Mouse (Mus musculus): ENCODE results near the gene Runx1. TPM values are rescaled to one million over a fixed set of nuclear protein-coding genes. Genes with fewer than 3 reads are reported as not detected.

The Runx1 gene
- polyA plus RNA-seq, 1 experiment, result not detected

DNA sequence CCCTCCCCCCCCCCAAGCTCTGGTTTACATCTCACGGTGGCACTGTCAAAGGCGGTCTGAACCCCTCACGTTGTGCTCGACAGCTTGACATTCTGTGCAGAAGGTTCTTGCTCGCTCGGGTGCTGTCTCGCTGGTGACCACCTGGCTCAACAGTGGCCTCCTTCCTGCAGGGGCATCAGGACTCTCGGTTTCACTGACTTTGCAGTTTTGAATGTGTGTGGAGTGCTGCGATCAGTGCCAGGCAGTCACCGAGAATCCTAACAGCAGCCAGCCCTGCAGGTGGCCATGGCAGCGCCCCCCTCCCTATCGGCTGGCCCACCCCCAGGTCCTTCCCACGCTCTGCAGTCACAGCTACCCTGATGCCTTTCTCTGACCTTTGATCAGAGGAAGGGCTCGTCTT is 4.5 kb upstream of the Runx1 start:
- TF ChIP-seq POLR2A (IDR thresholded peaks at IDR 0.05; ENCODE audit: insufficient read depth, low read depth, low read length) (no peak), CTCF (IDR thresholded peaks at IDR 0.05; ENCODE audit: insufficient read depth, low read depth, low read length) (no peak)
- Histone ChIP-seq H3K4me1 (ENCODE audit: control insufficient read depth, insufficient read depth, low read length) (peaks cover 5% of the 10 kb centered on the region; the same call in 1 of the 2 replicates), H3K4me3 (ENCODE audit: insufficient read depth, low read depth, low read length) (no peak overlapping the region), H3K27ac (ENCODE audit: insufficient read depth, low read depth, low read length) (no peak overlapping the region)
- WGBS, result 51% methylated on average over 14 of the region's 14 CpGs

DNA sequence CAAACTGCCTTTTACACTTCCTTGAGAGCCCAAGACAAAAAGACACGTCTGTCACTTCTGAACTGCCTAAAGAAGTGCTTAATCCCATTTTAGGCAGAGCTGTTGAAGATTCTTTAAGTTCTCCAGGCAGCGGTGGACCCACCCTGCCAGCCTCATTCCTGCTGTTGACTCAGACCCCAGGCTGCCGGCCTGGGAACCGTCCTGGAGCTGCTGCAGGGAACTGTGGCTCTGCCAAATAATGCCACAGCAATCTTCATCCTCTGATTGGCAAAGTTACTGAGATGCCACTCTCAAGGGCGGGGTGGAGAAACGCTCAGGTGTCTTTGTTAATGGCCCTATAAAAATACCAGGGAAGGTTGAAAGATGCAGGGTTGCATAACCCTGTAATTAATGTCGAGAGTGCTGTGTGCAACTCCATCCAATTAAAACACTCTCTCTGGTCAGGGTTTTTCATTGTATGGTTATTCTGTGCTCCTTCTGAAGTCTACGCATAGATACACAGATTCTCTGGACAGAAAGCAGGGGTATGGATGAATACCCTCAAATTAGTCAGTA is 2.4 kb upstream of the Runx1 start:
- H3K4me1 ChIP-seq (ENCODE audit: control insufficient read depth, insufficient read depth, low read length), result peaks cover 5% of the 10 kb centered on the region; the same call in 1 of the 2 replicates
- no peak overlapping the region for H3K4me3 ChIP-seq (ENCODE audit: insufficient read depth, low read depth, low read length)
- no peak overlapping the region for H3K27ac ChIP-seq (ENCODE audit: insufficient read depth, low read depth, low read length)
- no peak for TF ChIP-seq POLR2A (IDR thresholded peaks at IDR 0.05; ENCODE audit: insufficient read depth, low read depth, low read length)
- no peak for TF ChIP-seq CTCF (IDR thresholded peaks at IDR 0.05; ENCODE audit: insufficient read depth, low read depth, low read length)
- WGBS, result 65% methylated on average over 8 of the region's 8 CpGs

DNA sequence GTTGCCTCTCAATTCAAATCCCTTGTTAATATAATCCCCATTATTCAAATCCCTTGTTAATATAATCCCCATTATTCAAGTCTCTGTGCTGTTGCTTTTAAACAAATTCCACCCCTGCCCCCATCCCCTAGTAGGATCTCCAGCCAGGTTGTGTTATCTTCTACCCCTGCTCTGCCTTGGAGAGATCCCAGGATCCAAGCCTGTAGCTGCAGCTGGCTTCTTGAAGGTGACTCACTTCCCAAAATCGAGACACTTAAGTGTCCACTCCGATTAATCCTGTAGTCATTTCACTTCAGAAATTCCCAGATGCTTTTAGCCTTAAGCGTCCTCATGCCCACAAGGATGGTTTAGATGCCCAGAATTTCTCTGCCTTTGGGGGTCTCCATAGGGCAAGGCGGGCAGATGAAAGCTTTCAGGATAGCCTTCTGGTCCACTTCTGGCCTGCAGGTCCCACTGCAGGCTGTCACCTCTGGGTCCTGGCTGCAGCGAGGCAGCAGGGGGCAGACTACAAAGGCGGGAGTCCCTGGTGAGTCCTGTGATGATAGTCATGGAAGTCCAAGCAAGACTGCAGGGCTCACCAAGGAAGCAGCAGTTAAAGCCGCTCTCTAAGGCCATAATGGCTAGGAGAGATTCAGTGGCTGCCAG is 1.8 kb upstream of the Runx1 start:
- H3K27ac ChIP-seq (ENCODE audit: insufficient read depth, low read depth, low read length), result no peak overlapping the region
- no peak overlapping the region for H3K4me3 ChIP-seq (ENCODE audit: insufficient read depth, low read depth, low read length)
- peaks cover 5% of the 10 kb centered on the region; the same call in 1 of the 2 replicates for H3K4me1 ChIP-seq (ENCODE audit: control insufficient read depth, insufficient read depth, low read length)
- no peak for TF ChIP-seq CTCF (IDR thresholded peaks at IDR 0.05; ENCODE audit: insufficient read depth, low read depth, low read length)
- no peak for TF ChIP-seq POLR2A (IDR thresholded peaks at IDR 0.05; ENCODE audit: insufficient read depth, low read depth, low read length)
- WGBS, result 78% methylated on average over 7 of the region's 7 CpGs

DNA sequence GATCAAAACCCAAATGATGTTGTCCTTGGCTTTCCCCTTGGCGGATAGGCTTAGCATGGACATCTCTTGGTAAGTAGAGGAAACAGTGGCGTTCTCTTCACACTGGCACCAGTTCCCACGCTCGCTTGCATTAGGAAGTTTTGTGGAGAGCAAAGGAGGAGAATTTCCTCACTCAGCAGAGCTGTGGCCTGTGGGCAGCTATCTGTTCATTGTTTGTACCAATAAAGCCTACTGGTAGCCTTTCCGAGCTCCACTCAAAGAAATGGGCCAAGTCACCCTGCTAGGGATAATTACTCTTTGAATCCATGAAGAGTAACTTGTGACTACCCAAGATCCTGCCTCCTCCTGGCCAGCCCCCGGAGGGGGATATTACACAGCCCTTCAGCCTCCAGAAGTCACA is 734 bp upstream of the Runx1 start:
- 86% methylated on average over 6 of the region's 6 CpGs for WGBS
- TF ChIP-seq CTCF (IDR thresholded peaks at IDR 0.05; ENCODE audit: insufficient read depth, low read depth, low read length), result no peak
- no peak for TF ChIP-seq POLR2A (IDR thresholded peaks at IDR 0.05; ENCODE audit: insufficient read depth, low read depth, low read length)

DNA sequence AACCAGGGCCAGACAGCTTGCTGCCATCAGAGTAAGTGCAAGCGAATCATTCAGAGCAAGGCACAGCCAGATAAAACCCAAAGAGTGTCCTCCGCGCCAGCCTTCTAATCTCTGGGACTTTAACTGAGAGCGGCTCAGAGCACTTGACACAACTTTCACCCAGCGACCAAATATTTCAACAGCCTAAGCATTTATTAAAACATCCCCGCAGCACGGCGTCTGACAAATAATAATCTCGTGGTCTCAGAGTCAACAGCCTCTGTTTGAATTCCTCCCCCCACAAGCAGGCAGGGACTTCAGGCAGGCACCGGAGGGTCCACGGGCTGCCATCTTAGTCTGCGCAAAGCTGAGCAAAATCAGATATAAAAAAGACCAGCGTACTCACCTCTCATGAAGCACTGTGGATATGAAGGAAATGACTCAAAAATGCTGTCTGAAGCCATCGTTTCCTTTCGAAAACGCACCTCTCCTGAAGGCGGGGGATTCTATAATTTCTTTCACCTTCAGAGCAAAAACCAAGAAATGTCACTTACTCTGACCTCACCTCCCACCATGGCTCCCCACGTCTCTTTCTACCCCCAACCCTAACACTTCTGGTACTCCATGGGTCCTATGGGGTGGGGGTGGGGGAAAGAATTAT is 625 bp downstream of the Runx1 start:
- Histone ChIP-seq H3K4me1 (ENCODE audit: control insufficient read depth, insufficient read depth, low read length) (peaks cover under 1% of the 10 kb centered on the region; the same call in 1 of the 2 replicates), H3K27ac (ENCODE audit: insufficient read depth, low read depth, low read length) (no peak overlapping the region), H3K4me3 (ENCODE audit: insufficient read depth, low read depth, low read length) (peak overlapping the region; percentile 2; the same call in 1 of the 2 replicates)
- TF ChIP-seq CTCF (IDR thresholded peaks at IDR 0.05; ENCODE audit: insufficient read depth, low read depth, low read length), result no peak
- TF ChIP-seq POLR2A (IDR thresholded peaks at IDR 0.05; ENCODE audit: insufficient read depth, low read depth, low read length), result no peak
- WGBS, result 90% methylated on average over 18 of the region's 18 CpGs

More for the DNA sequence above, 734 bp upstream of the Runx1 start:
- Histone ChIP-seq H3K4me3 (ENCODE audit: insufficient read depth, low read depth, low read length) (no peak overlapping the region), H3K4me1 (ENCODE audit: control insufficient read depth, insufficient read depth, low read length) (peaks cover 5% of the 10 kb centered on the region; the same call in 1 of the 2 replicates), H3K27ac (ENCODE audit: insufficient read depth, low read depth, low read length) (no peak overlapping the region)

DNA sequence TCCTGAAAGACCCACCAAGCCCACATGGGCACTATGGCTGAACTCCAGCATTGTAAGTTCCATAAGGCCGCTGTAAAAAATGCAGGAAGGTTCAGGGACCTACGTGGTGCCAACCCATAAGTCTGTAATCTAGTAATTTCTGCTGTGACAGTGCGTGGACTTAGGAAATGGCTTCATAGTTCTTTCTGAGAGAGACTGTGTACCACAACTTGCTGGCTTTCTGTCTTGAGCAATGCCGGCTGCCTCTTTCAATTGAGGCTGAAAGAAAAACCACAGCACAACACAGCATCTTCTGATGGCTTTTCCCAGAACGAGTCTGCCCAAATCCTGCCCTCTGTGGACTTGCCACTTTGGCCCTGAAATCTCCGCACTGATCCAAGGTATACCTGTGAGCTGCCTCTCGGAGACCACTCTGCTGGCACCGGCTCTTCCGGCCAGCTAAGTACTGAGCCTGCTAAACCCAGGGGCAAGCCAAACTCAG is 1.2 kb downstream of the Runx1 start:
- 86% methylated on average over 9 of the region's 9 CpGs for WGBS
- Histone ChIP-seq H3K27ac (ENCODE audit: insufficient read depth, low read depth, low read length) (no peak overlapping the region), H3K4me3 (ENCODE audit: insufficient read depth, low read depth, low read length) (peak overlapping the region; percentile 2; the same call in 1 of the 2 replicates), H3K4me1 (ENCODE audit: control insufficient read depth, insufficient read depth, low read length) (no peaks in the 10 kb centered on the region)
- no peak for TF ChIP-seq CTCF (IDR thresholded peaks at IDR 0.05; ENCODE audit: insufficient read depth, low read depth, low read length)
- no peak for TF ChIP-seq POLR2A (IDR thresholded peaks at IDR 0.05; ENCODE audit: insufficient read depth, low read depth, low read length)

DNA sequence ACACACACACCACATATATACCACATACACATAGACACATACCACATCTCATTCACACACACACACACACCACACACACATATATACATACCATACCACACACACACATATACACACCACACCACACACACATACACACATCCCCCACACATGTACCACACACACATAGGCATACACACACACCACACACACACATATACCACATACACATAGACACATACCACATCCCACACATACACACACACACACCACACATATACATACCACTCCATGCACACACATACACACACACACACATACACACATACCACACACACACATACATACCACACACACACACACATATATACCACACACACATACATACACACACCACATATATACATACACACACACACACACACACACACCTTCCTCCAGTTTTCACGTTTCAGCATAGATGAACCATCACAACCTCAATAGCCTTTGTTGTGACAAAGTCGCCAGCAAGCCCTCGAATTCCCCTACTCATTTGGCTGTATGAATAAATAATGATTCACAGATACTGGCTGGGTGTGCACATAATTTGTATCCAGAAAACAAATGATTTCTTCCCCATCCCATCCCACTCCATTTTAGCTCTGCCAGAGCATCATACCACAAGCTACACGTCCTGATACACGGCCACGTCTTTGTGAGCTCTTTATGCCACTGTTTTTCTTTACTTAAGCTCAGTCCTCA is 1.8 kb downstream of the Runx1 start:
- no peak overlapping the region for H3K27ac ChIP-seq (ENCODE audit: insufficient read depth, low read depth, low read length)
- H3K4me3 ChIP-seq (ENCODE audit: insufficient read depth, low read depth, low read length), result no peak overlapping the region
- H3K4me1 ChIP-seq (ENCODE audit: control insufficient read depth, insufficient read depth, low read length), result no peaks in the 10 kb centered on the region
- WGBS, result 58% methylated on average over 6 of the region's 6 CpGs
- TF ChIP-seq POLR2A (IDR thresholded peaks at IDR 0.05; ENCODE audit: insufficient read depth, low read depth, low read length) (no peak), CTCF (IDR thresholded peaks at IDR 0.05; ENCODE audit: insufficient read depth, low read depth, low read length) (no peak)

DNA sequence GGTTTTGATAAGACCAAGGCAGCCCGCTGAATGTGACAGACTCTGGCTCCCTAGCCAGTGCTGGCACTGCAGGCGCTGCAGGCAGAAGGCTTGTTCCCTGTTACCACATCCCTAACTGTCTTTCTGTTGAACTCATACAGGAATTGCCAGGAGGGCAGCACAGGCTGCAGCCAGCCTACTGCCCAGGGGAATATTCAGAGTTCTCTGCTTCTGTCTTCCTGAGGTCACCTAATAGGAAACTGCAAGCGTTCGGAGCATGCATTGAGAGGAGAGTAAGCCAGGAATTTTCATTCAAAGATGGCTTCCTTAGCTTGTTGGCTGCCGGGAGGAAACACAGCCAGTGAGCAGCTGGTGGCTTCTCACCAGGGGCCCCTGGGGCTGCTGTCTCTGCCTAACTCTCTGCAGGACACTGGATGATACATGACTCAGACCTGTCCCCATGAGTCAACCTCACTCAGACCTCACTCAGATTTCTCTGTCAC is 2.5 kb downstream of the Runx1 start:
- no peak for TF ChIP-seq POLR2A (IDR thresholded peaks at IDR 0.05; ENCODE audit: insufficient read depth, low read depth, low read length)
- TF ChIP-seq CTCF (IDR thresholded peaks at IDR 0.05; ENCODE audit: insufficient read depth, low read depth, low read length), result no peak

More for the DNA sequence above, 2.5 kb downstream of the Runx1 start:
- Histone ChIP-seq H3K4me3 (ENCODE audit: insufficient read depth, low read depth, low read length) (no peak overlapping the region), H3K4me1 (ENCODE audit: control insufficient read depth, insufficient read depth, low read length) (no peaks in the 10 kb centered on the region), H3K27ac (ENCODE audit: insufficient read depth, low read depth, low read length) (no peak overlapping the region)
- WGBS, result 51% methylated on average over 5 of the region's 5 CpGs

Data from olfactory bulb, adult 2 months (tissue).